Comparison of ENCODE assay signal across 23 mouse cellular contexts in genomic region chr11:75078616-75079015, GRCm38 (mm10).
A peak's percentile ranks its signal among the peaks of the same experiment; 100 is the strongest.
DNase-seq lines count a peak whose midpoint lies in the region; ATAC-seq lines count a peak whose summit lies in the region.
"Had no signal": no experiment of that assay in that cellular context is flagged by ENCODE, and none has a peak within 500 bp of the region (broad histone marks: within the 10 kb centered on the region; RNA-seq: fewer than 3 reads in every experiment).

No protein-coding gene starts in this region.

- no peak overlapping the region for H3K4me3 ChIP-seq in kidney, embryonic 16.5 days (ENCODE audit: low read length)
- H3K4me3 ChIP-seq: erythroblast, embryonic 14.5 days; forebrain, embryonic 15.5 days; myocyte; stomach, embryonic 15.5 days had no signal

- H3K36me3 ChIP-seq in kidney, embryonic 16.5 days (ENCODE audit: insufficient read depth, low read length), result peaks cover 11% of the 10 kb centered on the region
- H3K36me3 ChIP-seq: forebrain, embryonic 15.5 days; stomach, embryonic 15.5 days had no signal

- H3K4me2 ChIP-seq in kidney, embryonic 16.5 days (replicated peaks; ENCODE audit: low read depth, low read length), result no peak overlapping the region
- H3K4me2 ChIP-seq: forebrain, embryonic 15.5 days; stomach, embryonic 15.5 days had no signal

- no peaks in the 10 kb centered on the region for H3K4me1 ChIP-seq in kidney, embryonic 16.5 days (ENCODE audit: insufficient read depth, low read length)

- WGBS in kidney, embryonic 16.5 days, result 62% methylated on average over 2 of the region's 2 CpGs

- H3K27ac ChIP-seq in kidney, embryonic 16.5 days (ENCODE audit: low read length), result 0 out of 2 replicates have a peak overlapping the region, but pooled peaks have one; percentile 0
- H3K27ac ChIP-seq: stomach, embryonic 15.5 days had no signal

- 0 out of 2 replicates have a peak, but pooled peaks cover 4% of the 10 kb centered on the region for H3K9me3 ChIP-seq in kidney, embryonic 16.5 days (ENCODE audit: low read length)
- H3K9me3 ChIP-seq: forebrain, embryonic 15.5 days; stomach, embryonic 15.5 days had no signal

- DNase-seq in cerebellum, adult 11 months, result peak; percentile 24
- no peak for DNase-seq in kidney, adult 11 months
- DNase-seq in right cerebral cortex, postnatal 4 days, result peak; percentile 17
- no peak for DNase-seq in right cerebral cortex, adult 2 months (ENCODE audit: low spot score in 2 of 2)
- DNase-seq in gonadal fat pad, adult 2 months (ENCODE audit: low read depth), result peak; percentile 23
- DNase-seq in urinary bladder, postnatal 4 days (ENCODE audit: low spot score in 2 of 2), result no peak
- DNase-seq: adrenal gland, adult 8-10 months; heart, adult 18-20 months; liver; liver, postnatal 0 days; lung, postnatal 10 days; midbrain, embryonic 14.5 days; right cerebral cortex, postnatal 14 days; thymus, adult 18-20 months had no signal

- no peak for ATAC-seq in cerebellum, adult (ENCODE audit: insufficient number of reproducible peaks, low FRiP score, low TSS enrichment)
- ATAC-seq in kidney, embryonic 16.5 days (ENCODE audit: low FRiP score, low TSS enrichment), result no peak
- ATAC-seq: forebrain, embryonic 15.5 days; hindbrain, embryonic 16.5 days; intestine, postnatal 0 days; liver, postnatal 0 days; Patski had no signal

- no peaks in the 10 kb centered on the region for H3K27me3 ChIP-seq in kidney, embryonic 16.5 days (ENCODE audit: insufficient read depth, low read length)
- H3K27me3 ChIP-seq: forebrain, embryonic 15.5 days; Patski; stomach, embryonic 15.5 days had no signal

- no peak overlapping the region for H3K9ac ChIP-seq in kidney, embryonic 16.5 days (replicated peaks; ENCODE audit: low read length)
- H3K9ac ChIP-seq: forebrain, embryonic 15.5 days; liver, postnatal 0 days; stomach, embryonic 15.5 days had no signal

Comparison
In these comparisons a context has a peak if more than half of its experiments do, and no peak if none do; other contexts are left out.
1. DNase-seq: peak in cerebellum, adult 11 months (single experiment), right cerebral cortex, postnatal 4 days (single experiment) and gonadal fat pad, adult 2 months (single experiment); none in kidney, adult 11 months (single experiment), right cerebral cortex, adult 2 months (0 of 2) and urinary bladder, postnatal 4 days (0 of 2).